8 mouse cellular contexts compared by ENCODE assay signal in genomic region chr14:122223461-122224102, GRCm38 (mm10). TPM values are rescaled to one million over a fixed set of nuclear protein-coding genes. Genes with fewer than 3 reads are reported as not detected.
A peak's percentile ranks its signal among the peaks of the same experiment; 100 is the strongest.
DNase-seq lines count a peak whose midpoint lies in the region; ATAC-seq and TF ChIP-seq lines count a peak whose summit lies in the region.

No protein-coding gene starts in this region.

- H3K9me3 ChIP-seq in heart, embryonic 11.5 days (replicated peaks; ENCODE audit: control insufficient read depth, low read length): peaks cover 4% of the 10 kb centered on the region; the same call in 1 of the 2 replicates
- no peaks in the 10 kb centered on the region for H3K9me3 ChIP-seq in kidney, embryonic 15.5 days (replicated peaks)
- H3K9me3 ChIP-seq in limb, embryonic 15.5 days: no peaks in the 10 kb centered on the region
- no peaks in the 10 kb centered on the region for H3K9me3 ChIP-seq in midbrain, postnatal 0 days (ENCODE audit: low read length)

- H3K4me3 ChIP-seq in bone marrow, adult 2 months (replicated peaks; ENCODE audit: control insufficient read depth, low read depth, low read length): peak overlapping the region; percentile 58
- no peak overlapping the region; the same call in 1 of the 2 replicates for H3K4me3 ChIP-seq in embryonic fibroblast, embryonic 13.5 days (ENCODE audit: insufficient read depth, low read length)
- H3K4me3 ChIP-seq in heart, embryonic 11.5 days (ENCODE audit: low read depth, low read length): no peak overlapping the region
- peak overlapping the region; percentile 26 for H3K4me3 ChIP-seq in kidney, embryonic 15.5 days (replicated peaks)
- no peak overlapping the region for H3K4me3 ChIP-seq in limb, embryonic 15.5 days
- H3K4me3 ChIP-seq in midbrain, postnatal 0 days (ENCODE audit: low read depth, low read length): no peak overlapping the region

- peak; percentile 72 to 73 for DNase-seq in B cell, adult 2 months
- DNase-seq in midbrain, postnatal 0 days (ENCODE audit: low spot score): peak; percentile 97
- DNase-seq in spleen, postnatal 36 days (ENCODE audit: low spot score in 2 of 2): peak; percentile 55 to 60

- no peak for TF ChIP-seq POLR2A in bone marrow, adult 2 months (IDR thresholded peaks at IDR 0.05; ENCODE audit: borderline replicate concordance, control insufficient read depth, low read depth, low read length)
- TF ChIP-seq POLR2A in embryonic fibroblast, embryonic 13.5 days (IDR thresholded peaks at IDR 0.05; ENCODE audit: low read depth, low read length): no peak

- H3K36me3 ChIP-seq in heart, embryonic 11.5 days (ENCODE audit: control insufficient read depth, insufficient read depth, low read length): no peaks in the 10 kb centered on the region
- no peaks in the 10 kb centered on the region for H3K36me3 ChIP-seq in kidney, embryonic 15.5 days
- no peaks in the 10 kb centered on the region for H3K36me3 ChIP-seq in limb, embryonic 15.5 days
- no peaks in the 10 kb centered on the region for H3K36me3 ChIP-seq in midbrain, postnatal 0 days (ENCODE audit: insufficient read depth, low read length)

- no peak overlapping the region for H3K27ac ChIP-seq in bone marrow, adult 2 months (ENCODE audit: control insufficient read depth, insufficient read depth, low read depth, low read length, poor library complexity)
- H3K27ac ChIP-seq in embryonic fibroblast, embryonic 13.5 days (ENCODE audit: insufficient read depth, low read length): no peak overlapping the region
- H3K27ac ChIP-seq in heart, embryonic 11.5 days (ENCODE audit: low read depth, low read length): no peak overlapping the region
- H3K27ac ChIP-seq in kidney, embryonic 15.5 days: no peak overlapping the region
- no peak overlapping the region for H3K27ac ChIP-seq in limb, embryonic 15.5 days
- H3K27ac ChIP-seq in midbrain, postnatal 0 days (ENCODE audit: low read depth, low read length): no peak overlapping the region

- ATAC-seq in heart, embryonic 11.5 days (replicated peaks; ENCODE audit: insufficient number of reproducible peaks, low FRiP score, low TSS enrichment): peak; percentile 75
- peak; percentile 82 for ATAC-seq in kidney, embryonic 15.5 days (replicated peaks; ENCODE audit: low FRiP score)
- peak; percentile 70; the same call in 1 of the 2 replicates for ATAC-seq in limb, embryonic 15.5 days (ENCODE audit: insufficient number of reproducible peaks, low FRiP score, low TSS enrichment, low read depth)
- ATAC-seq in midbrain, postnatal 0 days (ENCODE audit: low FRiP score): peak; percentile 88

- H3K4me2 ChIP-seq in heart, embryonic 11.5 days: peak overlapping the region; percentile 44
- H3K4me2 ChIP-seq in kidney, embryonic 15.5 days: peak overlapping the region; percentile 44
- H3K4me2 ChIP-seq in limb, embryonic 15.5 days: peak overlapping the region; percentile 31; the same call in 1 of the 2 replicates
- H3K4me2 ChIP-seq in midbrain, postnatal 0 days (ENCODE audit: low read depth, low read length, poor library complexity, severe bottlenecking): peak overlapping the region; percentile 13; the same call in 1 of the 2 replicates

- 24% methylated on average over 9 of the region's 9 CpGs for WGBS in bone marrow, adult 2 months
- WGBS in heart, embryonic 11.5 days (ENCODE audit: insufficient replicate concordance): 18% methylated on average over 9 of the region's 9 CpGs
- WGBS in kidney, embryonic 15.5 days: 17% methylated on average over 9 of the region's 9 CpGs
- WGBS in limb, embryonic 15.5 days: 21% methylated on average over 9 of the region's 9 CpGs
- WGBS in midbrain, postnatal 0 days: 22% methylated on average over 9 of the region's 9 CpGs

- peak; percentile 65 for TF ChIP-seq CTCF in bone marrow, adult 2 months (IDR thresholded peaks at IDR 0.05; ENCODE audit: control insufficient read depth, insufficient read depth, low read length)
- TF ChIP-seq CTCF in embryonic fibroblast, embryonic 13.5 days (IDR thresholded peaks at IDR 0.05; ENCODE audit: borderline replicate concordance, insufficient read depth, low read length): peak; percentile 44; the same call in 1 of the 2 replicates
- peak; percentile 94 for TF ChIP-seq CTCF in midbrain, postnatal 0 days (IDR thresholded peaks at IDR 0.05)

- H3K4me1 ChIP-seq in bone marrow, adult 2 months (ENCODE audit: control insufficient read depth, insufficient read depth, low read length): no peaks in the 10 kb centered on the region
- H3K4me1 ChIP-seq in embryonic fibroblast, embryonic 13.5 days (ENCODE audit: control insufficient read depth, insufficient read depth, low read length): no peaks in the 10 kb centered on the region
- H3K4me1 ChIP-seq in heart, embryonic 11.5 days (ENCODE audit: control insufficient read depth, insufficient read depth, low read length): no peaks in the 10 kb centered on the region
- H3K4me1 ChIP-seq in kidney, embryonic 15.5 days: peaks cover 5% of the 10 kb centered on the region; the same call in 1 of the 2 replicates
- 0 out of 2 replicates have a peak, but pooled peaks cover 4% of the 10 kb centered on the region for H3K4me1 ChIP-seq in limb, embryonic 15.5 days
- H3K4me1 ChIP-seq in midbrain, postnatal 0 days (ENCODE audit: insufficient read depth, low read length): no peaks in the 10 kb centered on the region

- H3K9ac ChIP-seq in heart, embryonic 11.5 days (ENCODE audit: low read depth, low read length): no peak overlapping the region
- no peak overlapping the region for H3K9ac ChIP-seq in kidney, embryonic 15.5 days
- H3K9ac ChIP-seq in limb, embryonic 15.5 days: no peak overlapping the region
- H3K9ac ChIP-seq in midbrain, postnatal 0 days (replicated peaks; ENCODE audit: low read length, poor library complexity, severe bottlenecking): no peak overlapping the region

- H3K27me3 ChIP-seq in heart, embryonic 11.5 days (ENCODE audit: control insufficient read depth, insufficient read depth, low read length): peaks cover 35% of the 10 kb centered on the region
- H3K27me3 ChIP-seq in kidney, embryonic 15.5 days: peaks cover 44% of the 10 kb centered on the region
- H3K27me3 ChIP-seq in limb, embryonic 15.5 days: peaks cover 57% of the 10 kb centered on the region
- peaks cover 34% of the 10 kb centered on the region for H3K27me3 ChIP-seq in midbrain, postnatal 0 days (ENCODE audit: insufficient read depth, low read length)

RNA-seq across cellular contexts. Expression of gene Clybl, which starts 42.1 kb away (rescaled TPM):
- 5.4 and 12.2 TPM in 2 replicates for polyA plus RNA-seq in bone marrow, adult 2 months (2011; ENCODE audit: insufficient read depth, insufficient read length, low replicate concordance, missing spikeins)
- 16.4 and 16.7 TPM in 2 replicates for polyA plus RNA-seq in embryonic fibroblast, embryonic 13.5 days (2011; ENCODE audit: insufficient read length, low read depth, missing spikeins)
- 73.9 and 76.8 TPM in 2 replicates for polyA plus RNA-seq in heart, embryonic 11.5 days (2014; fragmentation: Nextera tagmentation; extraction: Ambion mirVana)
- 25.4 and 27.2 TPM in 2 replicates for polyA plus RNA-seq in kidney, embryonic 15.5 days (2015; fragmentation: Nextera tagmentation; extraction: Ambion mirVana)
- 19.0 and 25.6 TPM in 2 replicates for polyA plus RNA-seq in limb, embryonic 15.5 days (2015; fragmentation: Nextera tagmentation; extraction: Ambion mirVana)
- 8.7 and 13.3 TPM in 2 replicates for total RNA-seq in midbrain, postnatal 0 days (2014; rRNA removed)
- 21.1 and 21.6 TPM in 2 replicates for polyA plus RNA-seq in midbrain, postnatal 0 days (2015; fragmentation: Nextera tagmentation; extraction: Ambion mirVana)

Comparison
In these comparisons a context has a peak if more than half of its experiments do, and no peak if none do; other contexts are left out.
1. H3K4me3 ChIP-seq: peak in bone marrow, adult 2 months (single experiment) and kidney, embryonic 15.5 days (single experiment); none in embryonic fibroblast, embryonic 13.5 days (single experiment), heart, embryonic 11.5 days (single experiment), limb, embryonic 15.5 days (single experiment) and midbrain, postnatal 0 days (single experiment).
2. CTCF ChIP-seq: peak in every context shown above with its lines; median percentile 94 in midbrain, postnatal 0 days; 65 in bone marrow, adult 2 months; 44 in embryonic fibroblast, embryonic 13.5 days.
3. Peak in every context shown above with its lines, with median percentiles within 50 percentile points of each other: DNase-seq, ATAC-seq and H3K4me2 ChIP-seq.